Comparison of ENCODE assay signal across 42 mouse cellular contexts in genomic region chr15:89462176-89462575, GRCm38 (mm10). TPM values are rescaled to one million over a fixed set of nuclear protein-coding genes. Genes with fewer than 3 reads are reported as not detected.
"Had no signal": no experiment of that assay in that cellular context is flagged by ENCODE, and none has a peak within 500 bp of the region (broad histone marks: within the 10 kb centered on the region; RNA-seq: fewer than 3 reads in every experiment).

No protein-coding gene starts in this region.

- H3K4me3 ChIP-seq: heart, embryonic 13.5 days; heart, embryonic 15.5 days; hindbrain, embryonic 10.5 days; hindbrain, embryonic 12.5 days; hindbrain, embryonic 13.5 days; hindbrain, embryonic 15.5 days; intestine, embryonic 15.5 days; kidney, embryonic 15.5 days; layer of hippocampus, adult 2 months; left cerebral cortex, adult 2 months had no signal

- H3K27ac ChIP-seq: heart, embryonic 13.5 days; heart, embryonic 15.5 days; hindbrain, embryonic 10.5 days; hindbrain, embryonic 12.5 days; hindbrain, embryonic 13.5 days; hindbrain, embryonic 14.5 days; hindbrain, embryonic 15.5 days; hindbrain, postnatal 0 days; intestine, embryonic 15.5 days; kidney, embryonic 15.5 days; kidney, postnatal 0 days; layer of hippocampus, adult 2 months; left cerebral cortex, adult 2 months had no signal

- H3K4me1 ChIP-seq: heart, embryonic 13.5 days; heart, embryonic 15.5 days; intestine, embryonic 15.5 days; kidney, embryonic 15.5 days had no signal

- H3K36me3 ChIP-seq: heart, embryonic 13.5 days; heart, embryonic 15.5 days; intestine, embryonic 15.5 days; kidney, embryonic 15.5 days had no signal

- H3K27me3 ChIP-seq: hindbrain, embryonic 12.5 days; hindbrain, embryonic 13.5 days; hindbrain, embryonic 15.5 days; intestine, embryonic 15.5 days; kidney, embryonic 15.5 days had no signal

- H3K4me2 ChIP-seq: heart, embryonic 13.5 days; heart, embryonic 15.5 days; hindbrain, embryonic 12.5 days; hindbrain, embryonic 13.5 days; hindbrain, embryonic 14.5 days; hindbrain, embryonic 15.5 days; intestine, embryonic 15.5 days; kidney, embryonic 15.5 days had no signal

- H3K9me3 ChIP-seq: heart, embryonic 13.5 days; heart, embryonic 15.5 days; hindbrain, embryonic 10.5 days; hindbrain, embryonic 12.5 days; hindbrain, embryonic 13.5 days; hindbrain, embryonic 15.5 days; intestine, embryonic 15.5 days; kidney, embryonic 15.5 days had no signal

- H3K9ac ChIP-seq: heart, embryonic 13.5 days; heart, embryonic 15.5 days; hindbrain, embryonic 12.5 days; hindbrain, embryonic 13.5 days; hindbrain, embryonic 14.5 days; hindbrain, embryonic 15.5 days; intestine, embryonic 15.5 days; kidney, embryonic 15.5 days had no signal

- DNase-seq: heart, postnatal 10 days; heart, postnatal 14 days; heart, postnatal 4 days; kidney, adult 11 months; kidney, adult 18-20 months; kidney, adult 2 months; kidney, adult 8-10 months; kidney, adult 9 months; kidney, postnatal 10 days; kidney, postnatal 14 days; kidney, postnatal 25 days; kidney, postnatal 36 days; kidney, postnatal 4 days; layer of hippocampus, adult 9-11 months; layer of hippocampus, postnatal 36 days had no signal

- ATAC-seq: hindbrain, embryonic 16.5 days; hindbrain, postnatal 0 days; inflammation-experienced regulatory T-cells, adult 6 months; intestine, embryonic 15.5 days; intestine, embryonic 16.5 days; intestine, postnatal 0 days had no signal

RNA-seq across cellular contexts. Expression of gene Mapk8ip2, which starts 8.5 kb away (rescaled TPM):
- total RNA-seq: hematopoietic stem cell, adult 5-6 weeks had no signal

RNA-seq across cellular contexts. Expression of gene Gm44502, which starts 32.7 kb away (rescaled TPM):
- total RNA-seq: hematopoietic stem cell, adult 5-6 weeks; layer of hippocampus, adult 8-10 months; layer of hippocampus, postnatal 10 days; layer of hippocampus, postnatal 14 days; layer of hippocampus, postnatal 25 days; left cerebral cortex, adult 2 months; left cerebral cortex, postnatal 10 days had no signal
- polyA plus RNA-seq: hindbrain, embryonic 10.5 days; hindbrain, embryonic 11.5 days; hindbrain, embryonic 12.5 days; hindbrain, embryonic 13.5 days; hindbrain, embryonic 14.5 days; hindbrain, embryonic 15.5 days; hindbrain, postnatal 0 days; intestine, embryonic 14.5 days; intestine, embryonic 15.5 days; intestine, embryonic 16.5 days; intestine, postnatal 0 days; kidney, embryonic 14.5 days; kidney, embryonic 15.5 days; kidney, embryonic 16.5 days; kidney, postnatal 0 days had no signal
